Mouse (Mus musculus) cerebellum, adult 2 months (tissue): ENCODE data around the gene Slc22a6.

Experiments used
- CTCF ChIP-seq: fragments of 200-500 bp; IDR thresholded peaks from 2 replicates; pipeline ENCODE4 v1.5.1; 2011; ENCODE audit warnings: low read depth, mild to moderate bottlenecking, control low read depth, low read length, moderate library complexity, borderline replicate concordance; ENCODE audit not compliant: insufficient read depth
- POLR2A ChIP-seq: fragments of 200-500 bp; IDR thresholded peaks from 2 replicates; pipeline ENCODE4 v1.6.1; 2011; ENCODE audit warnings: low read length, control low read depth, borderline replicate concordance; ENCODE audit not compliant: insufficient read depth

DNA sequence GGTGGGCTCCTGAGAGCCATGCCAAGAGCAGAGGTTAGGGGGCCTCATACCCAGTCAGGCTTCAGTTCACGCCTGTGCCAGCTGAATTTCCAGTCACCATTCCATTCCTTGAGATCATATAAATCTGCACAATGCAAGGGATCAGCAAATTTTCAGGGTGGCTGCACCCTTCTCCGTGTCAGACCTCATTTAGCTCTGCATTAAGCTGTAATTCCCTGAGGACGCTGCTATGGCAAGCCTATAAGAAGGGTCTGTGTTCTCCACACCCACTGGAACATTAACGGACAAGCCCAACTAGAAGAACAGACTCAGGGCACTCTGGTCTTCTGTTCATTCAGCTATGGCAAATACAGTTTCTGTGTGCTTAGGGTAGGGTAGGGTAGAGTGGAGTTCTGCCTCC is 20.6 kb upstream of the Slc22a6 start:
- no peak for TF ChIP-seq CTCF
- no peak for TF ChIP-seq POLR2A
